Mouse (Mus musculus): ENCODE measurements at regions not wholly inside any gene's neighbourhood (a gene's known extent, or its start where the extent isn't known, plus 50 kb on each side); places are given as distances from the start of the nearest gene placed in this dataset.

- ATAC-seq (ENCODE audit: low read depth) = no peak
Measured at GRCm38 (mm10) chr4:125265065-125265464, 137.4 kb upstream of the Zc3h12a start.

GRCm38 (mm10) chr4:125261547-125261946, 133.9 kb upstream of the Zc3h12a start:
- no peaks in the 10 kb centered on the region for H3K27me3 ChIP-seq (ENCODE audit: control insufficient read depth, insufficient read depth, low read length)
- no peak overlapping the region for H3K27ac ChIP-seq (ENCODE audit: low read depth, low read length)
- H3K4me1 ChIP-seq (ENCODE audit: control insufficient read depth, insufficient read depth, low read length) = no peaks in the 10 kb centered on the region
- no peak overlapping the region for H3K4me3 ChIP-seq (ENCODE audit: low read depth, low read length)
- no peaks in the 10 kb centered on the region for H3K9me3 ChIP-seq (ENCODE audit: control insufficient read depth, low read length)
- ATAC-seq (ENCODE audit: low read depth) = no peak
- no peaks in the 10 kb centered on the region for H3K36me3 ChIP-seq (ENCODE audit: control insufficient read depth, insufficient read depth, low read length)
- H3K9ac ChIP-seq (replicated peaks; ENCODE audit: low read depth, low read length) = no peak overlapping the region
- 36% methylated on average over 8 of the region's 8 CpGs for WGBS
- H3K4me2 ChIP-seq (ENCODE audit: low read depth, low read length) = no peak overlapping the region

More at GRCm38 (mm10) chr4:125265065-125265464, 137.4 kb upstream of the Zc3h12a start:
- H3K9ac ChIP-seq (replicated peaks; ENCODE audit: low read depth, low read length) = no peak overlapping the region
- H3K4me2 ChIP-seq (ENCODE audit: low read depth, low read length) = no peak overlapping the region
- WGBS = 25% methylated on average over 7 of the region's 7 CpGs
- no peaks in the 10 kb centered on the region for H3K36me3 ChIP-seq (ENCODE audit: control insufficient read depth, insufficient read depth, low read length)
- H3K27me3 ChIP-seq (ENCODE audit: control insufficient read depth, insufficient read depth, low read length) = no peaks in the 10 kb centered on the region
- no peaks in the 10 kb centered on the region for H3K9me3 ChIP-seq (ENCODE audit: control insufficient read depth, low read length)
- no peak overlapping the region for H3K27ac ChIP-seq (ENCODE audit: low read depth, low read length)
- no peaks in the 10 kb centered on the region for H3K4me1 ChIP-seq (ENCODE audit: control insufficient read depth, insufficient read depth, low read length)
- no peak overlapping the region for H3K4me3 ChIP-seq (ENCODE audit: low read depth, low read length)

GRCm38 (mm10) chr4:125259306-125259705, 131.7 kb upstream of the Zc3h12a start:
- no peaks in the 10 kb centered on the region for H3K4me1 ChIP-seq (ENCODE audit: control insufficient read depth, insufficient read depth, low read length)
- no peaks in the 10 kb centered on the region for H3K27me3 ChIP-seq (ENCODE audit: control insufficient read depth, insufficient read depth, low read length)
- no peaks in the 10 kb centered on the region for H3K9me3 ChIP-seq (ENCODE audit: control insufficient read depth, low read length)
- no peak overlapping the region for H3K9ac ChIP-seq (replicated peaks; ENCODE audit: low read depth, low read length)
- no peak overlapping the region for H3K4me2 ChIP-seq (ENCODE audit: low read depth, low read length)
- peak overlapping the region; percentile 24; the same call in 1 of the 2 replicates for H3K27ac ChIP-seq (ENCODE audit: low read depth, low read length)
- H3K36me3 ChIP-seq (ENCODE audit: control insufficient read depth, insufficient read depth, low read length) = no peaks in the 10 kb centered on the region
- peak; percentile 44; the same call in 1 of the 2 replicates for ATAC-seq (ENCODE audit: low read depth)
- 24% methylated on average over 10 of the region's 10 CpGs for WGBS
- H3K4me3 ChIP-seq (ENCODE audit: low read depth, low read length) = no peak overlapping the region

GRCm38 (mm10) chr4:125257916-125258315, 130.3 kb upstream of the Zc3h12a start:
- no peak for ATAC-seq (ENCODE audit: low read depth)
- Histone ChIP-seq H3K4me3 (ENCODE audit: low read depth, low read length) (no peak overlapping the region), H3K27ac (ENCODE audit: low read depth, low read length) (no peak overlapping the region), H3K9ac (replicated peaks; ENCODE audit: low read depth, low read length) (no peak overlapping the region), H3K27me3 (ENCODE audit: control insufficient read depth, insufficient read depth, low read length) (no peaks in the 10 kb centered on the region), H3K9me3 (ENCODE audit: control insufficient read depth, low read length) (no peaks in the 10 kb centered on the region), H3K4me2 (ENCODE audit: low read depth, low read length) (no peak overlapping the region), H3K36me3 (ENCODE audit: control insufficient read depth, insufficient read depth, low read length) (no peaks in the 10 kb centered on the region), H3K4me1 (ENCODE audit: control insufficient read depth, insufficient read depth, low read length) (no peaks in the 10 kb centered on the region)
- 57% methylated on average over 6 of the region's 6 CpGs for WGBS

- no peaks in the 10 kb centered on the region for H3K36me3 ChIP-seq (ENCODE audit: control insufficient read depth, insufficient read depth, low read length)
- H3K4me2 ChIP-seq (ENCODE audit: low read depth, low read length) = no peak overlapping the region
- H3K9me3 ChIP-seq (ENCODE audit: control insufficient read depth, low read length) = no peaks in the 10 kb centered on the region
- no peaks in the 10 kb centered on the region; the same call in 1 of the 2 replicates for H3K4me1 ChIP-seq (ENCODE audit: control insufficient read depth, insufficient read depth, low read length)
- no peak for ATAC-seq (ENCODE audit: low read depth)
- no peaks in the 10 kb centered on the region for H3K27me3 ChIP-seq (ENCODE audit: control insufficient read depth, insufficient read depth, low read length)
- H3K27ac ChIP-seq (ENCODE audit: low read depth, low read length) = no peak overlapping the region
- no peak overlapping the region for H3K9ac ChIP-seq (replicated peaks; ENCODE audit: low read depth, low read length)
- H3K4me3 ChIP-seq (ENCODE audit: low read depth, low read length) = no peak overlapping the region
- WGBS = 92% methylated on average over 3 of the region's 3 CpGs
Measured at GRCm38 (mm10) chr4:125253161-125253560, 125.5 kb upstream of the Zc3h12a start.

GRCm38 (mm10) chr4:125252228-125252627, 124.6 kb upstream of the Zc3h12a start:
- Histone ChIP-seq H3K9ac (replicated peaks; ENCODE audit: low read depth, low read length) (no peak overlapping the region), H3K27ac (ENCODE audit: low read depth, low read length) (no peak overlapping the region), H3K36me3 (ENCODE audit: control insufficient read depth, insufficient read depth, low read length) (no peaks in the 10 kb centered on the region), H3K9me3 (ENCODE audit: control insufficient read depth, low read length) (no peaks in the 10 kb centered on the region), H3K4me2 (ENCODE audit: low read depth, low read length) (no peak overlapping the region), H3K4me3 (ENCODE audit: low read depth, low read length) (no peak overlapping the region), H3K4me1 (ENCODE audit: control insufficient read depth, insufficient read depth, low read length) (no peaks in the 10 kb centered on the region; the same call in 1 of the 2 replicates), H3K27me3 (ENCODE audit: control insufficient read depth, insufficient read depth, low read length) (no peaks in the 10 kb centered on the region)
- 58% methylated on average over 8 of the region's 8 CpGs for WGBS
- no peak for ATAC-seq (ENCODE audit: low read depth)

- Histone ChIP-seq H3K36me3 (ENCODE audit: control insufficient read depth, insufficient read depth, low read length) (no peaks in the 10 kb centered on the region), H3K4me1 (ENCODE audit: control insufficient read depth, insufficient read depth, low read length) (no peaks in the 10 kb centered on the region; the same call in 1 of the 2 replicates), H3K4me3 (ENCODE audit: low read depth, low read length) (no peak overlapping the region), H3K27ac (ENCODE audit: low read depth, low read length) (no peak overlapping the region), H3K4me2 (ENCODE audit: low read depth, low read length) (no peak overlapping the region), H3K9me3 (ENCODE audit: control insufficient read depth, low read length) (no peaks in the 10 kb centered on the region), H3K9ac (replicated peaks; ENCODE audit: low read depth, low read length) (no peak overlapping the region), H3K27me3 (ENCODE audit: control insufficient read depth, insufficient read depth, low read length) (no peaks in the 10 kb centered on the region)
- WGBS = 65% methylated on average over 7 of the region's 7 CpGs
- no peak for ATAC-seq (ENCODE audit: low read depth)
Measured at GRCm38 (mm10) chr4:125249061-125249460, 121.4 kb upstream of the Zc3h12a start.

GRCm38 (mm10) chr4:125246171-125246570, 118.5 kb upstream of the Zc3h12a start:
- no peaks in the 10 kb centered on the region for H3K27me3 ChIP-seq (ENCODE audit: control insufficient read depth, insufficient read depth, low read length)
- H3K4me2 ChIP-seq (ENCODE audit: low read depth, low read length) = no peak overlapping the region
- H3K4me1 ChIP-seq (ENCODE audit: control insufficient read depth, insufficient read depth, low read length) = no peaks in the 10 kb centered on the region
- no peaks in the 10 kb centered on the region for H3K9me3 ChIP-seq (ENCODE audit: control insufficient read depth, low read length)
- H3K27ac ChIP-seq (ENCODE audit: low read depth, low read length) = no peak overlapping the region
- no peak overlapping the region for H3K4me3 ChIP-seq (ENCODE audit: low read depth, low read length)
- H3K36me3 ChIP-seq (ENCODE audit: control insufficient read depth, insufficient read depth, low read length) = no peaks in the 10 kb centered on the region
- H3K9ac ChIP-seq (replicated peaks; ENCODE audit: low read depth, low read length) = no peak overlapping the region
- WGBS = 22% methylated on average over 5 of the region's 5 CpGs
- no peak for ATAC-seq (ENCODE audit: low read depth)

GRCm38 (mm10) chr4:125242512-125242911, 114.9 kb upstream of the Zc3h12a start:
- Histone ChIP-seq H3K27ac (ENCODE audit: low read depth, low read length) (no peak overlapping the region), H3K4me1 (ENCODE audit: control insufficient read depth, insufficient read depth, low read length) (no peaks in the 10 kb centered on the region), H3K4me2 (ENCODE audit: low read depth, low read length) (no peak overlapping the region), H3K9ac (replicated peaks; ENCODE audit: low read depth, low read length) (no peak overlapping the region), H3K9me3 (ENCODE audit: control insufficient read depth, low read length) (no peaks in the 10 kb centered on the region), H3K4me3 (ENCODE audit: low read depth, low read length) (no peak overlapping the region), H3K27me3 (ENCODE audit: control insufficient read depth, insufficient read depth, low read length) (no peaks in the 10 kb centered on the region), H3K36me3 (ENCODE audit: control insufficient read depth, insufficient read depth, low read length) (no peaks in the 10 kb centered on the region)
- ATAC-seq (ENCODE audit: low read depth) = no peak
- WGBS = 71% methylated on average over 1 of the region's 1 CpGs

All from neural tube, embryonic 14.5 days (tissue).